Mouse (Mus musculus) mouse trophoblast stem cell (cell line): ENCODE measurements around the gene Tcf7l2.

Experiments
- in situ Hi-C, 2 experiments: fragments of 300-500 bp; cut with MseI, MboI; formaldehyde crosslinking; loops; 2 replicates in 1 of 2; 3 replicates in 1 of 2; pipeline ENCODE4 v1.15.1; 2025

Gene Tcf7l2

DNA sequence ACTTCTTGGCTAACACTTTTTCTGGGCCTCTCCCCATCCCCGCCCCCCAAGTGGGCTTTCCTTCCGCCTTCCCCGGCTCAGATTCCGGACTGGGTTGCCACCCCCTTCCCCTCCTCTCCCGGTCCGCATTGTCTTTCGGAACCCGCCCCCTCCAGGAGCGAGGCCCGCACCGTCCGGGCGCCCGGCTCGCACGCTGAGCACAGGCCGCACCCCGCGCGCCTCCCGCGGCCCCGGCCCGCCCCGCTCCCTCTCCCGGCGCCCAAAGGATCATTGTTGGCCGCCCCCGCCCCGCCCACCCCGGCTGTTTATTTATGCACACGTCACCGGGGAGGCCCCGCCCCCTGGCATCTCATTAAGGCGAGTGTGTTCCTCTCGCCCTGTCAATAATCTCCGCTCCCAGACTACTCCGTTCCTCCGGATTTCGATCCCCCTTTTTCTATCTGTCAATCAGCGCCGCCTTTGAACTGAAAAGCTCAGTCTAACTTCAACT lies at the start of gene Tcf7l2:
Gene Tcf7l2, plus strand, starts transcription at position 382 of the 490 bp plus-strand sequence.
- in situ Hi-C loops = no loop called here

GRCm38 (mm10) chr19:55694651-55695050 lies 47.0 kb upstream of the Tcf7l2 start:
- in situ Hi-C loops = no loop called here

DNA sequence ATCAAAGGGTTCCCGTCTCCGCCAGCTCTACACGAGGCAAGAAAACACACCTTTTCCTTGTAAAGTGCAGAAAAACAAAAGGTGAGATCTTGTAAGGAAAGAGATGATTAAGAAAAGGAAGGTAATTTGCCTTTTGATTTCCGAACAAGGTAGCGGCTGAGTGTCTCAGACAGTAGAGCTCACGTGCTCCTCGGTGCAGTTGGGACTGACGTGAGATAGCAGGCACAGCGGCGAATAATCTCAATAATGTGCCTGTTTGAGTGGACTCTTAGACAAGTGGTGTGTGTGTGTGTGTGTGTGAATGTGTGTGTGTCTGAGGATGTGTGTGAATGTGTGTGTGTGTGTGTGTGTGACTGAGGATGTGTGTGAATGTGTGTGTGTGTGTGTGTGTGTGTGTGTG lies 46.2 kb upstream of the Tcf7l2 start:
- in situ Hi-C loops = no loop called here

GRCm38 (mm10) chr19:55698892-55699291 lies 42.7 kb upstream of the Tcf7l2 start:
- in situ Hi-C loops = no loop called here

- in situ Hi-C loops = no loop called here
These were observed 41.4 kb upstream of the Tcf7l2 start for GRCm38 (mm10) chr19:55700214-55700568.

- in situ Hi-C loops = no loop called here
These were observed 40.9 kb upstream of the Tcf7l2 start for GRCm38 (mm10) chr19:55700569-55701282.

DNA sequence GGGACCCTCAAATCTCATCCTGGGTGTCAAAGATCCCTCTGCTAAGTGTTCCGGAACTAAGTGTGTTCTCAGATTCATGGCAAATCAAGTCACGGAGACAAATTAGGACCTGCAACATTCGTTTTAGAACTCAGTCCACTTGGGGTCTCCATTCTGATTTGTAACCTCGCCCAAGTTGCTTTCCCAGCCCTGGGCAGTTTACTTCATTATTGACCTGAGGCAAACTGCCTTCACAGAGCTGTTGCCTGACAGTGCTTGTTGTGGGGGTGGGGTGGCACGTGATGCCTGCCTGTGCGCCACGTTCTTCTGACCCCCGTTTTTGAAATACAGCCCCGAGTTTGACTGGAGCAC lies 40.4 kb upstream of the Tcf7l2 start:
- in situ Hi-C loops = no loop called here

- in situ Hi-C loops = no loop called here
These were observed 39.5 kb upstream of the Tcf7l2 start for GRCm38 (mm10) chr19:55702081-55702480.

DNA sequence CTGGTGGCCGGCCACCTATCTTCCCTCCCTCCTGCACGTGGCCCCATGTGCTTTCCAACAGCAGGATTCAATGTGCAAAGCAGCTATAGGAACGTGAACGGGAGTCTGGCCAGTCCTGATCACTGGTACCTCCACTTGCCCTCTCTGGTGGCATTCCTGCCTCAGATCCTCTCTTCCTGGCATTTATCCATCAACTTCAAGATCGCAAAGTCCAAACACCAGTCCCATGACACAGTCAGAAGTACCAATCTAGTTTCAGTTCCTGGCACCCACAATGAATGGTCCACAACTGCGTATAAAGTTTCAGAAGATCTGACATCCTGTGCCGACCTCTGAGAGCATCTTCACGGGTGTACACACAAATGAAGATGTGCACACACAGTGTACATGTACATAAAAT lies 38.9 kb upstream of the Tcf7l2 start:
- in situ Hi-C loops = no loop called here

DNA sequence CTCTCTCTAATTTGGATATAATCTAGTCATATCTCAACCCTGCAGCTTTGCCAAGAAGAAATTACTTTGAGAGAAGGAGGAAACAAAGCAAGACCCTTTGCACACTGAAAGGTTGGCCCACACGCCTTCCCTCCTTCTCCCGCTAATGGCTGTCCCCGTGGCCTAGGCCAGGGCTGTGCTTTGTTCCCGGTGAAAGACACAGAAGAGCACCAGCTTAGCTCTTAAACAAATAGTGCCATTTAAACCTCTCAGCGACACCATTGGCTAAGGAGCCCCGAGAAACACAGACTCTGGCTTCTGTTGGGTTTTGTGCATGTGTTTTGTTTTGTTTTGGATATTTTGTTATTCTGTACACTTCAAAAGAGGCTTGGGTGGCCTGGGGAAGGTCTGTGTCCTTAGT lies 37.5 kb upstream of the Tcf7l2 start:
- in situ Hi-C loops = no loop called here

GRCm38 (mm10) chr19:55706300-55706699 lies 35.3 kb upstream of the Tcf7l2 start:
- in situ Hi-C loops = no loop called here

DNA sequence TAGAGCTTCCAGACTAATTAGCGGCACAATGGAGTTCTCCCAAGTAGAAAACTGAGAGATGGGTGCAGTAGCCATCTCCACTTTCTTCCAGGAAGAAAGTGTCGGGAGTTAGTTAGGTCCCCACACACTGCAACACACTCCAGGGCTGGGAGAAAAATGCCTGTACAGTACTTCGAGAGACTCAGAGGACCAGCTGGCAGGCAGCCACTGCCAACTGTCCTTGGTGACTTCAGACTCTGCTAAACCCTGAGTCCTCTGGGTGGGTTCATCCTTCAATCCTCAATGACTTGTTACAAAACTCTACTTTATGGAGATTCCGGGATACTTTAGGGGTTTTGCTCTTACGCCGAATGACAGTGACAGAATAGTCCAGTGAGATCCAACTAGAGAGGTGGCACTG lies 34.8 kb upstream of the Tcf7l2 start:
- in situ Hi-C loops = no loop called here

DNA sequence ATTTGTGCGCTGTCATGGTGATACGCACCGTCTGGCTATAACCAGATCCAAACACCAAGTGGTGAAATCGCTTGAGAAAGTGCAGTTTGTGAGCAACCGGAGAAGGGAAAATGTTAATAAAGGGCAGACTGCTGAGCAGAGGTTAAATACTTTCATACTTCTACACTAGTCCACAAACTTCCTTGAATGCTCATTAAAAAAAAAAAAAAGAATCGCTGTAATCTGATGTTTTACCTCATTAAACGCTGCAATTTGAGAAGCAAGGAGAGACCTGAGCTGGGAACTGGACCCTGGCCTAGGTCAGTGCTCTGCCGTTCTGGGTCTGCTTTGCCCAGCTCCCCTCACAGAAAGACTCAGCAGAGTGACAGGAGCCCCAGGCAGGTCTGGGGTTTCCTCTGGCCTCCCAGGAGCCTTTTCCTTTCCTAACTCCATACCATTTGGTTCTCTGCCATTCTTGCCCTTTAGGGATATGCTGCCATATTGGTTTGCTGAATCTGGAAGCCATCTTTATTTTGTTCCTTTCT lies 33.5 kb upstream of the Tcf7l2 start:
- in situ Hi-C loops = no loop called here

DNA sequence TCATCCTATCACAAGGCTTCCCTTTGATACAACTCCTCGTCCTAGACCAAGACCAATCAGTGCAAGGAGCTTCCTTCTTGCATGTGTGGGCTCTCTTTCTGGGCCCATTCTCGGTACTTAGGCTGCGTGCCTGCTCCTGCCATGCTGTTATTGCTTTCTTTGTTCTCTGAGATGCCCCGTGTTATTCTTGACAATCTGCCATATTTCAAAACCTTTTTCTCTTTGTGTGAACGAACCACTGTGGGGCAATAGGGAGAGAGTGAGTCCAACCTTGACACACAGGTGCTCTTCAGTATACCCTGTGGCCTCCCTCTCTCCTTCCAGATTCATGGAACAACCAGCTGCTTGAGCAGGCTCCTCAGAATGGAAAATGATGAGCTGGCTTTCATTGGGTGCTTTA lies 30.8 kb upstream of the Tcf7l2 start:
- in situ Hi-C loops = no loop called here

- in situ Hi-C loops = no loop called here
These were observed 29.9 kb upstream of the Tcf7l2 start for GRCm38 (mm10) chr19:55711701-55712100.

DNA sequence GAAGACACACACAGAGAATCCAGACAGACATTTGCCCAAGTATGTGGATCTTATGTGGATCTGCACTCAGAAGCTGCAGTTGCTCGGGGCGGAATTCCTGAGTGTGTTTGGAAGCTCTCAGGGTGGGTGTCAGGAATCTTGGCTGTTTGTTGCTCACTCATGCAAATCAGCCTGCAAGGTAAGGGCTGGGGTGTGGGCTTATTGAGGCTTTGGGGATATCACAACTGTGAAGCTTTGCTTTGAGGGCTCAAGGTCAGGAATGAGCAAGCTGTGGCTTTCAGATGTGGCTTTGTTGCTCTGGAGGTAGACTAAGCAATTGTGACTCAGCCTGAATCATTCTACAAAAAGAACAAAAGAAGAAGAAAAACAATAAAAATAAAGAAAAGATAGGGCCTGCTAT lies 28.9 kb upstream of the Tcf7l2 start:
- in situ Hi-C loops = no loop called here

DNA sequence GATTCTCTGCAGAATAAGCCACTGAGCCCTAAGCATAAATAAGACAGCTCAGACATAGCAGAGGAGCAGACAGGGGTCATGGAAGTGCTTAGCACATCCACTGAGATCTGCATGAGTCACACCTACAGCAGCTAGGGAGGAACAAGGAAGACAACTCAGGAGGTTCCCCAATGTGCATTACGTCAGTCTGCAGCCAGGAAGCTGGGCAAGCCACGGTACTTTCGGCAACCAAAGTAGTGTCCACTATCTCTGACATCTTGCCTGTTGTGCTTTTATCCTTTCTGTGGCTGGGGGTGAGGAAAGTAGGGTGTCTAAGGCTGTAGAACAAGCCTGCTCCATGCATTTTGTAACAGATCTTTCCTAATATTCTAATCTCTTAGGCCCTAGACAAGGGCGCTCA lies 27.6 kb upstream of the Tcf7l2 start:
- in situ Hi-C loops = no loop called here

GRCm38 (mm10) chr19:55714665-55715064 lies 27.0 kb upstream of the Tcf7l2 start:
- in situ Hi-C loops = no loop called here

- in situ Hi-C loops = no loop called here
These were observed 22.5 kb upstream of the Tcf7l2 start for GRCm38 (mm10) chr19:55719083-55719482.

DNA sequence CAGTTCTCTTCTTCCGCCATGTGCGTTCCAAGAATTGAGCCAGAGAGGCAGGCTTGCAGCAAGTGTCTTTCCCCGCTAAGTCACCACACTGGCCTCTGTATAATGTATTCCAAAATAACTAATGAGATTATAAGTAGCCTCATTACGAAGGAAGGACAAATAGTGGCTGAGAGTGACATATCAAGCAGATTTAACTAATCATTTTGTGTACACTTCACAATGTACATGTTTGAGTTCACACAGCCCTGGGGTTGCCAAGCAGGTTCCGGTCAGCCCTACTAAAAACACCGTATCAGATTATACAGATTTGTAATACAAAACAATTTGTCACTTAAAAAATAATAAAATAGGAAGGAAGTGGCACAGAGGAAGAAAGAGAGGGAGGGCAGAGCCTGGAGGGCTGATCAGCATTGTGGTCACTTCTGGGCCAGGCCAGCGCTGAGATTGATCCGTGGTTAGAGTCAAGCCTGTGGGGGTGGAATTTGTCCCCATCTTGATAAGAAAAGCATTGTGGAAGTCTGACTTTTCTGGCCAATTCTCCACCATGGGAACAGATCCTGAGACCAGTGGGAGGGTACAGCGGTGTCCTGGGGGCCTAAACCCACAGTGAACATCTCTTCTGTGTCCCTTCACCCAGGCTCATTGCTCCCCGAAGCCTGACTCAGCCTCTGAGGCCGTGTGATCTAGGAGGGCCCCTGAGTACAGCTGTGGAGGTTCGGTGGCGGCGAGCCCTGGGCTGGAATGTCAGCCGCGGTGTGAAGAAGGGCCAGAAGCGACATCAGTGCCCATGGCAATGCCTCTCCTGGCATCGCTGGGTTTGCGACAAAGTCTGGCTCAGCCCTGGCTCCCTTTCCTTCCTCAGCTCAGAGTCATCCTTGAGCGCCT lies 21.9 kb upstream of the Tcf7l2 start:
- in situ Hi-C loops = no loop called here

DNA sequence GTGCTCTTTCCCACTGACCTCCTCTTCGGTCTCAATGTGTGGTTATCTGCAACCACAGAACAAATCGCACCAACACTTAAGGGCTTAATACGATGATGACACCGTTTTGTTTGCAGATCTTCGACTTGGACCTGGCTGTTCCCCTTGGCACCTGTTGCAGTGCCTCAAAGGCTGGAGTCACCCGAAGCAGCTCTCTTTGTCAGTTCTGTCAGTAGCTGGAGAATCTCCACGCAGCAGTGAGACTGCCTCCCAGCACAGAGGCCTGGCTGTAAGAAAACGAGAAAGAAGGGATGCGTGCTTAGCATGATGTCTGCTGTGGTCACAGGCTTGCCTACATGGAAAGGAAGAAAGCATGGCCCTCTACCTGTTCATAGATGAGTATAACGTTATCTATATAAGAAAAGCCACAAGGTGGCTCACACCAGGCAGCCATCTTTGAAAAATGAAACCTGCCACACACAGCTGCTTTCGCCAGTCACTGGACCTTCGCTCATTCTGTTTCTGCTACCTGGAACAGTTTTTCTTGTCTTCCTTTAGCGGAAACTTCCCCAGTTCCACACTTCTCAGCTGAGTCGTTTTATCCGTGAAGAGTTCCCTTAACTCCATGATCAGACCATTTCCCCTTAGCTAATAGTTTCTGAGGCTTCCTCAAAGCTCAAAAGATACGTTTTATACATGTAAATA lies 21.1 kb upstream of the Tcf7l2 start:
- in situ Hi-C loops = no loop called here

GRCm38 (mm10) chr19:55722376-55722775 lies 19.2 kb upstream of the Tcf7l2 start:
- in situ Hi-C loops = no loop called here
